Mouse (Mus musculus): ENCODE data around the gene Atp1a4. TPM values are rescaled to one million over a fixed set of nuclear protein-coding genes. Genes with fewer than 3 reads are reported as not detected.

The Atp1a4 gene
- polyA plus RNA-seq, 1 experiment: not detected

GRCm38 (mm10) chr1:172221297-172222063 is 36.7 kb downstream of the Atp1a4 start:
- Histone ChIP-seq H3K4me3 (ENCODE audit: insufficient read depth, low read length) (no peak overlapping the region), H3K27ac (ENCODE audit: insufficient read depth, low read length) (no peak overlapping the region), H3K4me1 (ENCODE audit: control insufficient read depth, insufficient read depth, low read length) (peaks cover 5% of the 10 kb centered on the region; the same call in 1 of the 2 replicates)
- TF ChIP-seq CTCF (IDR thresholded peaks at IDR 0.05; ENCODE audit: borderline replicate concordance, insufficient read depth, low read length): no peak
- TF ChIP-seq POLR2A (IDR thresholded peaks at IDR 0.05; ENCODE audit: low read depth, low read length): no peak

GRCm38 (mm10) chr1:172220414-172220813 is 37.8 kb downstream of the Atp1a4 start:
- Histone ChIP-seq H3K4me3 (ENCODE audit: insufficient read depth, low read length) (no peak overlapping the region), H3K27ac (ENCODE audit: insufficient read depth, low read length) (0 out of 2 replicates have a peak overlapping the region, but pooled peaks have one; percentile 28), H3K4me1 (ENCODE audit: control insufficient read depth, insufficient read depth, low read length) (peaks cover 5% of the 10 kb centered on the region; the same call in 1 of the 2 replicates)
- TF ChIP-seq POLR2A (IDR thresholded peaks at IDR 0.05; ENCODE audit: low read depth, low read length) (no peak), CTCF (IDR thresholded peaks at IDR 0.05; ENCODE audit: borderline replicate concordance, insufficient read depth, low read length) (no peak)

GRCm38 (mm10) chr1:172219451-172220406 is 38.5 kb downstream of the Atp1a4 start, which contains the start of gene Casq1:
TSS of gene Casq1 (minus strand) at chr1:172219868.
- 0 out of 2 replicates have a peak within 1 kb of the TSS, but pooled peaks have one; percentile 28 for H3K27ac ChIP-seq (ENCODE audit: insufficient read depth, low read length)
- TF ChIP-seq POLR2A (IDR thresholded peaks at IDR 0.05; ENCODE audit: low read depth, low read length): no peak
- no peak within 1 kb of the TSS for H3K4me3 ChIP-seq (ENCODE audit: insufficient read depth, low read length)
- H3K4me1 ChIP-seq (ENCODE audit: control insufficient read depth, insufficient read depth, low read length): peaks cover 5% of the 10 kb centered on the region; the same call in 1 of the 2 replicates

- Histone ChIP-seq H3K4me3 (ENCODE audit: insufficient read depth, low read length) (no peak overlapping the region), H3K4me1 (ENCODE audit: control insufficient read depth, insufficient read depth, low read length) (peaks cover 5% of the 10 kb centered on the region; the same call in 1 of the 2 replicates), H3K27ac (ENCODE audit: insufficient read depth, low read length) (no peak overlapping the region)
- no peak for TF ChIP-seq POLR2A (IDR thresholded peaks at IDR 0.05; ENCODE audit: low read depth, low read length)
- no peak for TF ChIP-seq CTCF (IDR thresholded peaks at IDR 0.05; ENCODE audit: borderline replicate concordance, insufficient read depth, low read length)
These were observed 39.9 kb downstream of the Atp1a4 start for GRCm38 (mm10) chr1:172218164-172218910.

- TF ChIP-seq POLR2A (IDR thresholded peaks at IDR 0.05; ENCODE audit: low read depth, low read length) (peak; percentile 38; the same call in 1 of the 2 replicates), CTCF (IDR thresholded peaks at IDR 0.05; ENCODE audit: borderline replicate concordance, insufficient read depth, low read length) (peak; percentile 75)
- Histone ChIP-seq H3K27ac (ENCODE audit: insufficient read depth, low read length) (0 out of 2 replicates have a peak overlapping the region, but pooled peaks have one; percentile 23), H3K4me3 (ENCODE audit: insufficient read depth, low read length) (no peak overlapping the region), H3K4me1 (ENCODE audit: control insufficient read depth, insufficient read depth, low read length) (peaks cover 5% of the 10 kb centered on the region; the same call in 1 of the 2 replicates)
These were observed 41.1 kb downstream of the Atp1a4 start for GRCm38 (mm10) chr1:172217148-172217547.

- Histone ChIP-seq H3K4me1 (ENCODE audit: control insufficient read depth, insufficient read depth, low read length) (no peaks in the 10 kb centered on the region), H3K27ac (ENCODE audit: insufficient read depth, low read length) (no peak overlapping the region), H3K4me3 (ENCODE audit: insufficient read depth, low read length) (no peak overlapping the region)
- TF ChIP-seq POLR2A (IDR thresholded peaks at IDR 0.05; ENCODE audit: low read depth, low read length) (no peak), CTCF (IDR thresholded peaks at IDR 0.05; ENCODE audit: borderline replicate concordance, insufficient read depth, low read length) (no peak)
These were observed 43.5 kb downstream of the Atp1a4 start for GRCm38 (mm10) chr1:172214748-172215147.

- H3K4me3 ChIP-seq (ENCODE audit: insufficient read depth, low read length): no peak overlapping the region
- no peak for TF ChIP-seq CTCF (IDR thresholded peaks at IDR 0.05; ENCODE audit: borderline replicate concordance, insufficient read depth, low read length)
- TF ChIP-seq POLR2A (IDR thresholded peaks at IDR 0.05; ENCODE audit: low read depth, low read length): no peak
- no peak overlapping the region for H3K27ac ChIP-seq (ENCODE audit: insufficient read depth, low read length)
- no peaks in the 10 kb centered on the region for H3K4me1 ChIP-seq (ENCODE audit: control insufficient read depth, insufficient read depth, low read length)
These were observed 44.4 kb downstream of the Atp1a4 start for GRCm38 (mm10) chr1:172213771-172214170.

GRCm38 (mm10) chr1:172212776-172213175 is 45.4 kb downstream of the Atp1a4 start:
- TF ChIP-seq CTCF (IDR thresholded peaks at IDR 0.05; ENCODE audit: borderline replicate concordance, insufficient read depth, low read length) (no peak), POLR2A (IDR thresholded peaks at IDR 0.05; ENCODE audit: low read depth, low read length) (no peak)
- no peak overlapping the region for H3K27ac ChIP-seq (ENCODE audit: insufficient read depth, low read length)
- H3K4me3 ChIP-seq (ENCODE audit: insufficient read depth, low read length): no peak overlapping the region
- H3K4me1 ChIP-seq (ENCODE audit: control insufficient read depth, insufficient read depth, low read length): no peaks in the 10 kb centered on the region

GRCm38 (mm10) chr1:172207111-172207584 is 51.1 kb downstream of the Atp1a4 start:
- Histone ChIP-seq H3K4me1 (ENCODE audit: control insufficient read depth, insufficient read depth, low read length) (peaks cover 15% of the 10 kb centered on the region), H3K27ac (ENCODE audit: insufficient read depth, low read length) (no peak overlapping the region), H3K4me3 (ENCODE audit: insufficient read depth, low read length) (no peak overlapping the region; the same call in 1 of the 2 replicates)
- TF ChIP-seq CTCF (IDR thresholded peaks at IDR 0.05; ENCODE audit: borderline replicate concordance, insufficient read depth, low read length) (no peak), POLR2A (IDR thresholded peaks at IDR 0.05; ENCODE audit: low read depth, low read length) (no peak)
